Mouse (Mus musculus) E14TG2a.4 (cell line): Measurements from ENCODE around the gene Ighmbp2.

ENCODE experiments used
- H3K27me3 ChIP-seq: 2 replicates; pipeline ENCODE4 v1.6.1; 2014; ENCODE audit warnings: low read length, control low read depth; ENCODE audit not compliant: insufficient read depth
- H3K36me3 ChIP-seq: 2 replicates; pipeline ENCODE4 v1.6.1; 2014; ENCODE audit warnings: low read length, control low read depth; ENCODE audit not compliant: insufficient read depth
- H3K4me1 ChIP-seq: replicated peaks from 2 replicates; pipeline ENCODE4 v1.6.1; 2014; ENCODE audit warnings: low read depth, low read length, control low read depth
- H3K4me3 ChIP-seq: replicated peaks from 2 replicates; pipeline ENCODE4 v1.5.1; 2014; ENCODE audit warnings: mild to moderate bottlenecking, low read length
- H3K9me3 ChIP-seq: 2 replicates; pipeline ENCODE4 v1.6.1; 2014; ENCODE audit warnings: low read length, control low read depth
- CTCF ChIP-seq: conservative IDR thresholded peaks from 2 replicates; pipeline ENCODE4 v1.5.1; 2014; ENCODE audit warnings: low read length
- NANOG ChIP-seq: IDR thresholded peaks from 2 replicates; pipeline ENCODE4 v1.6.1; 2014; ENCODE audit warnings: borderline replicate concordance, low read length, mixed read lengths
- POU5F1 ChIP-seq: IDR thresholded peaks from 2 replicates; pipeline ENCODE4 v1.6.1; 2014; ENCODE audit warnings: low read length, borderline replicate concordance

The Ighmbp2 gene

GRCm38 (mm10) chr19:3282572-3283467, at the start of gene Ighmbp2, which contains the start of gene Mrpl21:
Gene Ighmbp2, minus strand, starts transcription at chr19:3283017.
Gene Mrpl21, plus strand, starts transcription at chr19:3282901.
- H3K9me3 ChIP-seq = no peaks in the 10 kb centered on the region
- H3K27me3 ChIP-seq = no peaks in the 10 kb centered on the region
- H3K4me3 ChIP-seq = peak within 1 kb of the TSS; percentile 98
- H3K4me1 ChIP-seq = peaks cover 24% of the 10 kb centered on the region
- peaks cover 64% of the 10 kb centered on the region for H3K36me3 ChIP-seq
- TF ChIP-seq CTCF = no peak
- peak; percentile 65; the same call in 1 of the 2 replicates for TF ChIP-seq POU5F1

GRCm38 (mm10) chr19:3326479-3327047, 43.7 kb upstream of the Ighmbp2 start:
- peaks cover 17% of the 10 kb centered on the region for H3K27me3 ChIP-seq
- TF ChIP-seq POU5F1 (no peak), NANOG (no peak), CTCF (no peak)
- peaks cover 5% of the 10 kb centered on the region; the same call in 1 of the 2 replicates for H3K36me3 ChIP-seq
- H3K4me1 ChIP-seq = peaks cover 76% of the 10 kb centered on the region
- H3K9me3 ChIP-seq = no peaks in the 10 kb centered on the region
- peak overlapping the region; percentile 91; the same call in 1 of the 2 replicates for H3K4me3 ChIP-seq

- no peak for TF ChIP-seq NANOG
- TF ChIP-seq CTCF = no peak
- no peak for TF ChIP-seq POU5F1
- Histone ChIP-seq H3K27me3 (peaks cover 22% of the 10 kb centered on the region), H3K9me3 (no peaks in the 10 kb centered on the region), H3K4me1 (peaks cover 75% of the 10 kb centered on the region), H3K36me3 (peaks cover 5% of the 10 kb centered on the region; the same call in 1 of the 2 replicates), H3K4me3 (peak overlapping the region; percentile 91)
These were observed 43.1 kb upstream of the Ighmbp2 start for GRCm38 (mm10) chr19:3325771-3326478.

- peaks cover 67% of the 10 kb centered on the region for H3K4me1 ChIP-seq
- H3K9me3 ChIP-seq = no peaks in the 10 kb centered on the region
- peaks cover 5% of the 10 kb centered on the region; the same call in 1 of the 2 replicates for H3K36me3 ChIP-seq
- TF ChIP-seq CTCF = no peak
- no peak for TF ChIP-seq POU5F1
- peak overlapping the region; percentile 91 for H3K4me3 ChIP-seq
- H3K27me3 ChIP-seq = peaks cover 22% of the 10 kb centered on the region
These were observed 42.3 kb upstream of the Ighmbp2 start for GRCm38 (mm10) chr19:3324931-3325711.

- peaks cover 65% of the 10 kb centered on the region for H3K4me1 ChIP-seq
- H3K27me3 ChIP-seq = peaks cover 29% of the 10 kb centered on the region
- TF ChIP-seq NANOG = no peak
- TF ChIP-seq POU5F1 = peak; percentile 77
- H3K9me3 ChIP-seq = no peaks in the 10 kb centered on the region
- peak overlapping the region; percentile 91 for H3K4me3 ChIP-seq
- peaks cover 3% of the 10 kb centered on the region; the same call in 1 of the 2 replicates for H3K36me3 ChIP-seq
These were observed 41.5 kb upstream of the Ighmbp2 start for GRCm38 (mm10) chr19:3324271-3324811.

- peak overlapping the region; percentile 91 for H3K4me3 ChIP-seq
- H3K27me3 ChIP-seq = peaks cover 34% of the 10 kb centered on the region
- TF ChIP-seq CTCF (no peak), POU5F1 (no peak), NANOG (no peak)
- H3K9me3 ChIP-seq = no peaks in the 10 kb centered on the region
- peaks cover 62% of the 10 kb centered on the region for H3K4me1 ChIP-seq
- H3K36me3 ChIP-seq = peaks cover 1% of the 10 kb centered on the region; the same call in 1 of the 2 replicates
These were observed 41.0 kb upstream of the Ighmbp2 start for GRCm38 (mm10) chr19:3323753-3324270.

- H3K4me1 ChIP-seq = peaks cover 56% of the 10 kb centered on the region
- H3K9me3 ChIP-seq = no peaks in the 10 kb centered on the region
- H3K36me3 ChIP-seq = no peaks in the 10 kb centered on the region
- TF ChIP-seq POU5F1 = no peak
- TF ChIP-seq NANOG = no peak
- no peak for TF ChIP-seq CTCF
- peaks cover 37% of the 10 kb centered on the region for H3K27me3 ChIP-seq
- H3K4me3 ChIP-seq = peak overlapping the region; percentile 91
These were observed 40.4 kb upstream of the Ighmbp2 start for GRCm38 (mm10) chr19:3323201-3323621.
